Mouse (Mus musculus): ENCODE measurements around the gene Olfr705. TPM values are rescaled to one million over a fixed set of nuclear protein-coding genes. Genes with fewer than 3 reads are reported as not detected.
"Not testable (repeated sequence)": the region's sequence is repeated elsewhere in the genome, so short reads cannot be mapped to it uniquely, and the experiment has no call there.

The Olfr705 gene
- polyA plus RNA-seq (2014; fragmentation: Nextera tagmentation; extraction: Ambion mirVana): not detected in 2 replicates

GRCm38 (mm10) chr7:106876791-106877190, at the start of gene Olfr705:
Gene Olfr705, minus strand, starts transcription at chr7:106876891.
- H3K4me1 ChIP-seq (ENCODE audit: control insufficient read depth, insufficient read depth, low read length): no peaks in the 10 kb centered on the region
- 86% methylated on average over 3 of the region's 3 CpGs for WGBS
- H3K27me3 ChIP-seq (ENCODE audit: control insufficient read depth, insufficient read depth, low read length): no peaks in the 10 kb centered on the region
- no peak for DNase-seq (ENCODE audit: low spot score)
- H3K9me3 ChIP-seq (ENCODE audit: control insufficient read depth, low read length): no peaks in the 10 kb centered on the region
- no peak within 1 kb of the TSS for H3K4me2 ChIP-seq (ENCODE audit: low read depth)
- H3K9ac ChIP-seq (ENCODE audit: low read length): no peak within 1 kb of the TSS
- no peak for ATAC-seq (ENCODE audit: insufficient read depth, low FRiP score, low TSS enrichment)
- no peaks in the 10 kb centered on the region for H3K36me3 ChIP-seq (ENCODE audit: control insufficient read depth, insufficient read depth, low read length)
- H3K27ac ChIP-seq (ENCODE audit: low read depth, low read length): no peak within 1 kb of the TSS
- no peak within 1 kb of the TSS for H3K4me3 ChIP-seq (ENCODE audit: low read depth, low read length)

GRCm38 (mm10) chr7:106920961-106921360, 44.3 kb upstream of the Olfr705 start:
- not testable (repeated sequence) for H3K36me3 ChIP-seq (ENCODE audit: control insufficient read depth, insufficient read depth, low read length); H3K9ac ChIP-seq (ENCODE audit: low read length); H3K27me3 ChIP-seq (ENCODE audit: control insufficient read depth, insufficient read depth, low read length); H3K4me3 ChIP-seq (ENCODE audit: low read depth, low read length); H3K27ac ChIP-seq (ENCODE audit: low read depth, low read length); DNase-seq (ENCODE audit: low spot score); H3K4me1 ChIP-seq (ENCODE audit: control insufficient read depth, insufficient read depth, low read length); H3K4me2 ChIP-seq (ENCODE audit: low read depth); H3K9me3 ChIP-seq (ENCODE audit: control insufficient read depth, low read length); ATAC-seq (ENCODE audit: insufficient read depth, low FRiP score, low TSS enrichment)
- 84% methylated on average over 2 of the region's 7 CpGs for WGBS

- Histone ChIP-seq H3K9me3 (ENCODE audit: control insufficient read depth, low read length) (no peaks in the 10 kb centered on the region), H3K9ac (ENCODE audit: low read length) (no peak within 1 kb of the TSS), H3K4me2 (ENCODE audit: low read depth) (no peak within 1 kb of the TSS), H3K27ac (ENCODE audit: low read depth, low read length) (no peak within 1 kb of the TSS), H3K27me3 (ENCODE audit: control insufficient read depth, insufficient read depth, low read length) (no peaks in the 10 kb centered on the region), H3K36me3 (ENCODE audit: control insufficient read depth, insufficient read depth, low read length) (no peaks in the 10 kb centered on the region), H3K4me3 (ENCODE audit: low read depth, low read length) (no peak within 1 kb of the TSS), H3K4me1 (ENCODE audit: control insufficient read depth, insufficient read depth, low read length) (no peaks in the 10 kb centered on the region)
- DNase-seq (ENCODE audit: low spot score): no peak
- 79% methylated on average over 2 of the region's 2 CpGs for WGBS
- no peak for ATAC-seq (ENCODE audit: insufficient read depth, low FRiP score, low TSS enrichment)
These were observed 31.0 kb upstream of the Olfr705 start, which contains the start of gene Olfr1532-ps1 for GRCm38 (mm10) chr7:106907676-106908075. Gene Olfr1532-ps1, plus strand, starts transcription at chr7:106908001.

- WGBS: 89% methylated on average over 3 of the region's 3 CpGs
- not testable (repeated sequence) for DNase-seq (ENCODE audit: low spot score); H3K4me1 ChIP-seq (ENCODE audit: control insufficient read depth, insufficient read depth, low read length); ATAC-seq (ENCODE audit: insufficient read depth, low FRiP score, low TSS enrichment); H3K27me3 ChIP-seq (ENCODE audit: control insufficient read depth, insufficient read depth, low read length); H3K36me3 ChIP-seq (ENCODE audit: control insufficient read depth, insufficient read depth, low read length); H3K9ac ChIP-seq (ENCODE audit: low read length); H3K4me3 ChIP-seq (ENCODE audit: low read depth, low read length); H3K9me3 ChIP-seq (ENCODE audit: control insufficient read depth, low read length); H3K4me2 ChIP-seq (ENCODE audit: low read depth); H3K27ac ChIP-seq (ENCODE audit: low read depth, low read length)
These were observed 24.4 kb upstream of the Olfr705 start, which contains the start of gene Olfr707 for GRCm38 (mm10) chr7:106901141-106901540. Gene Olfr707, minus strand, starts transcription at chr7:106901241.

GRCm38 (mm10) chr7:106888062-106888461, 11.4 kb upstream of the Olfr705 start, which contains the start of gene Olfr706:
Gene Olfr706, minus strand, starts transcription at chr7:106888162.
- Histone ChIP-seq H3K4me3 (ENCODE audit: low read depth, low read length) (no peak within 1 kb of the TSS), H3K4me2 (ENCODE audit: low read depth) (no peak within 1 kb of the TSS), H3K27ac (ENCODE audit: low read depth, low read length) (no peak within 1 kb of the TSS), H3K27me3 (ENCODE audit: control insufficient read depth, insufficient read depth, low read length) (no peaks in the 10 kb centered on the region), H3K9ac (ENCODE audit: low read length) (no peak within 1 kb of the TSS), H3K4me1 (ENCODE audit: control insufficient read depth, insufficient read depth, low read length) (no peaks in the 10 kb centered on the region), H3K36me3 (ENCODE audit: control insufficient read depth, insufficient read depth, low read length) (no peaks in the 10 kb centered on the region), H3K9me3 (ENCODE audit: control insufficient read depth, low read length) (no peaks in the 10 kb centered on the region)
- WGBS: 85% methylated on average over 2 of the region's 2 CpGs
- ATAC-seq (ENCODE audit: insufficient read depth, low FRiP score, low TSS enrichment) (no peak), DNase-seq (ENCODE audit: low spot score) (no peak)

- no peak within 1 kb of the TSS for H3K4me3 ChIP-seq (ENCODE audit: low read depth, low read length)
- no peak within 1 kb of the TSS for H3K9ac ChIP-seq (ENCODE audit: low read length)
- no peaks in the 10 kb centered on the region for H3K36me3 ChIP-seq (ENCODE audit: control insufficient read depth, insufficient read depth, low read length)
- H3K27me3 ChIP-seq (ENCODE audit: control insufficient read depth, insufficient read depth, low read length): no peaks in the 10 kb centered on the region
- H3K9me3 ChIP-seq (ENCODE audit: control insufficient read depth, low read length): no peaks in the 10 kb centered on the region
- H3K4me2 ChIP-seq (ENCODE audit: low read depth): no peak within 1 kb of the TSS
- no peak within 1 kb of the TSS for H3K27ac ChIP-seq (ENCODE audit: low read depth, low read length)
- H3K4me1 ChIP-seq (ENCODE audit: control insufficient read depth, insufficient read depth, low read length): no peaks in the 10 kb centered on the region
- ATAC-seq (ENCODE audit: insufficient read depth, low FRiP score, low TSS enrichment) (no peak), DNase-seq (ENCODE audit: low spot score) (no peak)
These were observed 13.8 kb downstream of the Olfr705 start, which contains the start of gene Olfr704 for GRCm38 (mm10) chr7:106862885-106863284. Gene Olfr704, plus strand, starts transcription at chr7:106863185.

GRCm38 (mm10) chr7:106843060-106843459, 33.6 kb downstream of the Olfr705 start, which contains the start of gene Olfr703:
Gene Olfr703, plus strand, starts transcription at chr7:106843360.
- no peak for DNase-seq (ENCODE audit: low spot score)
- WGBS: 69% methylated on average over 2 of the region's 2 CpGs

GRCm38 (mm10) chr7:106833793-106834192, 42.9 kb downstream of the Olfr705 start, which contains the start of gene Olfr702:
Gene Olfr702, minus strand, starts transcription at chr7:106833893.
- no peak within 1 kb of the TSS for H3K27ac ChIP-seq (ENCODE audit: low read depth, low read length)
- ATAC-seq (ENCODE audit: insufficient read depth, low FRiP score, low TSS enrichment): no peak
- H3K9me3 ChIP-seq (ENCODE audit: control insufficient read depth, low read length): no peaks in the 10 kb centered on the region
- H3K4me1 ChIP-seq (ENCODE audit: control insufficient read depth, insufficient read depth, low read length): no peaks in the 10 kb centered on the region
- no peak within 1 kb of the TSS for H3K4me2 ChIP-seq (ENCODE audit: low read depth)
- H3K9ac ChIP-seq (ENCODE audit: low read length): no peak within 1 kb of the TSS
- H3K4me3 ChIP-seq (ENCODE audit: low read depth, low read length): no peak within 1 kb of the TSS
- H3K36me3 ChIP-seq (ENCODE audit: control insufficient read depth, insufficient read depth, low read length): no peaks in the 10 kb centered on the region
- DNase-seq (ENCODE audit: low spot score): no peak
- H3K27me3 ChIP-seq (ENCODE audit: control insufficient read depth, insufficient read depth, low read length): no peaks in the 10 kb centered on the region

More at GRCm38 (mm10) chr7:106843060-106843459, 33.6 kb downstream of the Olfr705 start, which contains the start of gene Olfr703:
- Histone ChIP-seq H3K27me3 (ENCODE audit: control insufficient read depth, insufficient read depth, low read length) (no peaks in the 10 kb centered on the region), H3K9ac (ENCODE audit: low read length) (no peak within 1 kb of the TSS), H3K9me3 (ENCODE audit: control insufficient read depth, low read length) (no peaks in the 10 kb centered on the region), H3K4me1 (ENCODE audit: control insufficient read depth, insufficient read depth, low read length) (no peaks in the 10 kb centered on the region), H3K4me2 (ENCODE audit: low read depth) (no peak within 1 kb of the TSS), H3K36me3 (ENCODE audit: control insufficient read depth, insufficient read depth, low read length) (no peaks in the 10 kb centered on the region), H3K27ac (ENCODE audit: low read depth, low read length) (no peak within 1 kb of the TSS), H3K4me3 (ENCODE audit: low read depth, low read length) (no peak within 1 kb of the TSS)
- ATAC-seq (ENCODE audit: insufficient read depth, low FRiP score, low TSS enrichment): no peak

Measured in neural tube, embryonic 11.5 days (tissue).